Mouse (Mus musculus) heart, adult 2 months (tissue): ENCODE results near the gene Spint5.

Experiments
- CTCF ChIP-seq: fragments of 200-600 bp; IDR thresholded peaks from 2 replicates; pipeline ENCODE4 v1.8.1; 2022; ENCODE audit warnings: antibody characterized with exemption, mild to moderate bottlenecking, moderate library complexity
- POLR2A ChIP-seq: fragments of 200-500 bp; IDR thresholded peaks from 2 replicates; pipeline ENCODE4 v1.6.1; 2011; ENCODE audit warnings: mild to moderate bottlenecking, low read depth, low read length, control low read depth; ENCODE audit not compliant: insufficient read depth

DNA sequence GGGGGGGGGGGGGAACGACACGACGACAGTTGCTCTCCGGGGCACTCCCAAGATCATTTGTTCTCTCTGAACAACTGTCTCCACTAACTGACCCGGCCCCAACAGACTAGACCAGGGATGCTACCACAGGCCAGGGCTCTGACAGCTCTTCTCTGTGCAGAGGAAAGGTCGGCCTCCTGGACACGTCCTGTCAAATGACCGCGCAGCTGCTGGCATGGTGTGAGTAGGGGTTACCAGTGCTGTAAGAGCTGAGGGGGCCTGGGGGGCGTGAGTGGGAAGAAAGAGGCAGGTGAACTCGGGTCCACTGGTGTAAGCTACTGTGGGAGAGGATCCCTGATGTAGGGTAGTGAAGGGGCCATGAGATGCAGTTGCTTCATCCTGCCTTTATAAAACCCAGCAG, 42.7 kb downstream of the Spint5 start:
- no peak for TF ChIP-seq POLR2A
- TF ChIP-seq CTCF, result no peak
